Mouse (Mus musculus): Measurements from ENCODE around the gene Ece1. TPM values are rescaled to one million over a fixed set of nuclear protein-coding genes. Genes with fewer than 3 reads are reported as not detected.

Gene Ece1
- polyA plus RNA-seq, 1 experiment from 2014 or later, result 25.1 TPM

DNA sequence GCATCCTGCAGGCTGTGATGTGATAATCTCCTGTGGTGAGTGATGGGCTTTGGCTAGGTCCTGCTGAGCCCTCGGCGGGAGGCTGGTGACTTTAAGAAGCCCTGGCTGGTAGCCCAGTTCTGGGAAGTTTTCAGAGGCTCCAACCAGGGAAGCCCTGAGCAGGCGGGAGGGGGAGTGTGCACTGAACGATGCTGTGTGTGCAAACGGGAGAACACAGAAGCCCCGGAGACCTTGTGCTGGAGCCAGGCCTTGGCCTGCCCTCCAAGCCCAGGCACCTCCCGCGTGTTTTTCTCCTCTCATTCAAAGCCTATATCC is 35.2 kb downstream of the Ece1 start:
- no peak overlapping the region for H3K4me3 ChIP-seq (ENCODE audit: low read depth, low read length)
- DNase-seq (ENCODE audit: low spot score) (no peak), ATAC-seq (ENCODE audit: low FRiP score) (no peak)
- H3K9me3 ChIP-seq (ENCODE audit: control insufficient read depth, low read length), result no peaks in the 10 kb centered on the region
- H3K36me3 ChIP-seq (ENCODE audit: control insufficient read depth, insufficient read depth, low read length), result no peaks in the 10 kb centered on the region
- no peak overlapping the region for H3K9ac ChIP-seq (ENCODE audit: low read depth, low read length)
- no peaks in the 10 kb centered on the region for H3K27me3 ChIP-seq (ENCODE audit: control insufficient read depth, insufficient read depth, low read length)
- H3K4me1 ChIP-seq (replicated peaks; ENCODE audit: control insufficient read depth, insufficient read depth, low read length), result peaks cover 18% of the 10 kb centered on the region
- H3K27ac ChIP-seq (ENCODE audit: low read depth, low read length), result peak overlapping the region; percentile 30
- 24% methylated on average over 8 of the region's 8 CpGs for WGBS
- no peak overlapping the region for H3K4me2 ChIP-seq (replicated peaks; ENCODE audit: low read depth, low read length)

DNA sequence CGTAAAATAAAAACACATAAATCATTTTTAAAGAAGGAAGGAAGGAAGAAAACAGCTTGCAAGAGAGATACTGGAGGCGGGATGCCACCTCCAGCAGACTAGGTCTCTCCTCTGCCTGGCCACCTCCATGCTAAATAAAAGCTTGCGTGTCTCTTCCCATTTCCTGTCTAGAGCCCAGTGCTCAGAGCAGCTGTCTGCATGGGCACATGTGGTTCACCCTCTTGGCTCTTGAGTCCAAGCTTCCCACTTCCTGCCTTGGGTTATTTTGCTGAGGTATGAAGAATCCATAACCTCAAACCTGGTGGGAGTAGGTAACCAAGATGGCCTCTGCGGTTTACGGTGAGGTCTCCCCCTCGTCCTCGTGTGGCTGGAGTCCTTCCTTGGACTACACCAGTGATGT is 36.5 kb downstream of the Ece1 start:
- Histone ChIP-seq H3K9me3 (ENCODE audit: control insufficient read depth, low read length) (no peaks in the 10 kb centered on the region), H3K36me3 (ENCODE audit: control insufficient read depth, insufficient read depth, low read length) (no peaks in the 10 kb centered on the region), H3K4me2 (replicated peaks; ENCODE audit: low read depth, low read length) (no peak overlapping the region), H3K27ac (ENCODE audit: low read depth, low read length) (no peak overlapping the region), H3K4me1 (replicated peaks; ENCODE audit: control insufficient read depth, insufficient read depth, low read length) (peaks cover 14% of the 10 kb centered on the region), H3K9ac (ENCODE audit: low read depth, low read length) (no peak overlapping the region), H3K4me3 (ENCODE audit: low read depth, low read length) (no peak overlapping the region), H3K27me3 (ENCODE audit: control insufficient read depth, insufficient read depth, low read length) (no peaks in the 10 kb centered on the region)
- DNase-seq (ENCODE audit: low spot score), result no peak
- no peak for ATAC-seq (ENCODE audit: low FRiP score)
- WGBS, result 89% methylated on average over 7 of the region's 7 CpGs

DNA sequence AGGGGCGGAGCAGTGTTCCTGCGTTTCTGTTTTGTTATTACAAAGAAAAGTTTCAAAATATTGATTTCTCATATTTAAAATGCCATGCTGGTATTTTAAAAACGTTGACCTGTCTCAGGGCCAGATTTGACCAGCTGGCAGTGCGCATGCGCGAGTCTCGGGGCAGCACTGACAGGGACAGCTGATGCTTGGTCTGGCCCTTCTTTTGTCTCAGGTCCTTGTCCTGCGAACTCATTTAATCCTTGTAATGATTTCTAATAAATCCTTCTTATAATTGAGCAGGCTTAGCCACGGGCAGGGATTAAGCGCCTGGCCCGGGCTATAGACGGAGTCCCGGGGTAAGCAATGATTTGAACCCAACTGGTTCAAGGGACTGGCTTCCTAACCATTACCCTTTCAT is 40.2 kb downstream of the Ece1 start:
- Histone ChIP-seq H3K27ac (ENCODE audit: low read depth, low read length) (no peak overlapping the region), H3K4me3 (ENCODE audit: low read depth, low read length) (no peak overlapping the region), H3K36me3 (ENCODE audit: control insufficient read depth, insufficient read depth, low read length) (no peaks in the 10 kb centered on the region), H3K9me3 (ENCODE audit: control insufficient read depth, low read length) (no peaks in the 10 kb centered on the region), H3K4me1 (replicated peaks; ENCODE audit: control insufficient read depth, insufficient read depth, low read length) (peaks cover 3% of the 10 kb centered on the region), H3K4me2 (replicated peaks; ENCODE audit: low read depth, low read length) (no peak overlapping the region), H3K9ac (ENCODE audit: low read depth, low read length) (no peak overlapping the region), H3K27me3 (ENCODE audit: control insufficient read depth, insufficient read depth, low read length) (no peaks in the 10 kb centered on the region)
- WGBS, result 77% methylated on average over 13 of the region's 13 CpGs
- no peak for DNase-seq (ENCODE audit: low spot score)
- no peak for ATAC-seq (ENCODE audit: low FRiP score)

DNA sequence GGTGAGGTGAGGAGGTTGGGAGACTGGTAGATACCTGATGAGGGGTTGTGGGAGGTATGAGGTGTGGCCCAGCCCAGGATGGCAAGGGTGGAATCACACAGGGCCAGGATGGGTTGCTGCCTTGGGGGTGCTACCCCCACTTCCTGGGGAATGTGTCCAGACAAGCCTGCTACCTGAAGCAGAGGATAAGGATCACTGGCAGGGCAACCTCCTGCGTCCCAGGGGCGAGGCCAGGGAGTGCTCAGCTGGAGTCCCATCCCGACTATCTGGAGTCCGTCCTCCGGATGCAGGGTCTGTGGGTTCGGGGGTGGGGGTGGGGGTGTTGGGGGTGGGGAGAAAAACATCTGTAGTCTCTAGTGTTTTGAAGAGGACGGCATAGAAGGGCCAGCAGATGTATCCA is 40.8 kb downstream of the Ece1 start:
- WGBS, result 28% methylated on average over 7 of the region's 7 CpGs
- DNase-seq (ENCODE audit: low spot score) (no peak), ATAC-seq (ENCODE audit: low FRiP score) (no peak)
- Histone ChIP-seq H3K4me2 (replicated peaks; ENCODE audit: low read depth, low read length) (no peak overlapping the region), H3K9me3 (ENCODE audit: control insufficient read depth, low read length) (no peaks in the 10 kb centered on the region), H3K27me3 (ENCODE audit: control insufficient read depth, insufficient read depth, low read length) (no peaks in the 10 kb centered on the region), H3K36me3 (ENCODE audit: control insufficient read depth, insufficient read depth, low read length) (no peaks in the 10 kb centered on the region), H3K4me1 (replicated peaks; ENCODE audit: control insufficient read depth, insufficient read depth, low read length) (no peaks in the 10 kb centered on the region; the same call in 1 of the 2 replicates), H3K9ac (ENCODE audit: low read depth, low read length) (no peak overlapping the region), H3K27ac (ENCODE audit: low read depth, low read length) (no peak overlapping the region), H3K4me3 (ENCODE audit: low read depth, low read length) (no peak overlapping the region)

DNA sequence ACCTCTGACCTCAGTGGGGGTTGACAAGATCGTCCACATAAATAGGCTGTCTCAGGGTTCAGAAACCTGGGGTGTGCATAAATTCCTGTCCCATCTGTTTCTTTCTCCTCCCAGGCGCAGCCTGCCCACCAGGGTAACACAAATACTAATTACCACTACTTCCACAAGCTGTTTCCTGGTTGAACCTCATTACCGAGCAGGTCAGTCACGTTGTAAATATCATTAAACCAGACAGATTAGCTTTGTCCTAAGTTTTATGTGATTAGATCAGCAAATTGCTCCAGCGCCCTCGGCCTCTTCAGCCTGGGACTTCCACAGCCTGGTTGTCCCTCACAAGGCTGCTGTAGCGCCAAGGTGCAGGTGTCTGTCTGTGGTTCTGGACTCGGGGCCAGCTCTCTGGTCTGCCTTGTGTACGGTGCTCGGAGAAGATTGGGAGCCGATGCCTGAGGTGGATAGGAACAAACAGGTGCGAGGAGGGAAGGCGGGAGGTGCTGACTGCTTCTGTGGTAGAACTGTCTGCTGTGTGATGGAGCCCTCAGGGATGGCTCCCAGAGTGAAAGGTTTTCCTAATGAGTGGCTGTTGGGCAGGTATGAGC is 43.0 kb downstream of the Ece1 start:
- Histone ChIP-seq H3K27ac (ENCODE audit: low read depth, low read length) (no peak overlapping the region), H3K9me3 (ENCODE audit: control insufficient read depth, low read length) (no peaks in the 10 kb centered on the region), H3K36me3 (ENCODE audit: control insufficient read depth, insufficient read depth, low read length) (no peaks in the 10 kb centered on the region), H3K9ac (ENCODE audit: low read depth, low read length) (no peak overlapping the region), H3K4me1 (replicated peaks; ENCODE audit: control insufficient read depth, insufficient read depth, low read length) (no peaks in the 10 kb centered on the region; the same call in 1 of the 2 replicates), H3K4me3 (ENCODE audit: low read depth, low read length) (no peak overlapping the region), H3K27me3 (ENCODE audit: control insufficient read depth, insufficient read depth, low read length) (no peaks in the 10 kb centered on the region), H3K4me2 (replicated peaks; ENCODE audit: low read depth, low read length) (no peak overlapping the region)
- 71% methylated on average over 13 of the region's 13 CpGs for WGBS
- no peak for DNase-seq (ENCODE audit: low spot score)
- no peak for ATAC-seq (ENCODE audit: low FRiP score)

DNA sequence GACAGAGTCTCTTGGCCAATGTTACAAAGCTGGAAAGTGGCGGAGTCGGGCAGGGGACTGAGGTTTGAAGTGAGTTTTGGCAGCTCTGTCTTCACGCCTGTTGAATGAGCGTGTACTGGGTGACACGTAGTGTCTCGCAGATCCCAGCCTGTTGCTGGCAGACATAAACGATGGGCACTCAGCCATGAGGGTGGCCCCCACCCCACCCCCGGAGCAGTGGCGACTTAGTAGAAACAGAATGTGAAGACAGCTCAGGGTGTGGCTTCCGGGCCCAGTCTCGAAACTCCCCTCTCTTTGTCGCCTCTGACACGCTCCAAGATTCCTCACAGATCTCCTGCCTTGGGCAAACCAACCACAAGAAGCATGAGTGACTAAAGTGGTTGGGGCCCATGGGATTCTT is 45.9 kb downstream of the Ece1 start:
- Histone ChIP-seq H3K9ac (ENCODE audit: low read depth, low read length) (no peak overlapping the region), H3K27me3 (ENCODE audit: control insufficient read depth, insufficient read depth, low read length) (no peaks in the 10 kb centered on the region), H3K4me1 (replicated peaks; ENCODE audit: control insufficient read depth, insufficient read depth, low read length) (no peaks in the 10 kb centered on the region; the same call in 1 of the 2 replicates), H3K9me3 (ENCODE audit: control insufficient read depth, low read length) (no peaks in the 10 kb centered on the region), H3K36me3 (ENCODE audit: control insufficient read depth, insufficient read depth, low read length) (no peaks in the 10 kb centered on the region), H3K27ac (ENCODE audit: low read depth, low read length) (no peak overlapping the region), H3K4me3 (ENCODE audit: low read depth, low read length) (no peak overlapping the region), H3K4me2 (replicated peaks; ENCODE audit: low read depth, low read length) (no peak overlapping the region)
- WGBS, result 72% methylated on average over 13 of the region's 13 CpGs
- DNase-seq (ENCODE audit: low spot score) (no peak), ATAC-seq (ENCODE audit: low FRiP score) (no peak)

DNA sequence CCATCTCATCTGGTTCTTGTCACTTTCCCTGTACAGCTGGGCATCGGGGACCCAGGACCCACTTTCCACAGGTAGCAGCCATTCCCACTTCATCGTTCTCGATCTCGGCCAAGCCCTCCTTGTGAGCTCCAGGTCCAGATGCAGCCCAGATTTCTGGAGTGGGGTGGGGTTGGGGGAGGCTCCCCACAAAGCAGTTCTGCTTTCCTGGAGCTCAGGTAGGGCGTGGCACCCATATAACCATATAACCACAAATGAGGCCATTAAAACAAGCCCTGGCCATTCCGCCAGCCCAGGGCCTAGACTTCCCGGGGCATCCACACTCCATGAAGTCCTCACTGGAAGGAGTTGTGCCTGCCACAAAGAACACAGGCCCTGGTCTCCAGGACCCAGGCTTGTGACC is 46.5 kb downstream of the Ece1 start:
- H3K9ac ChIP-seq (ENCODE audit: low read depth, low read length), result no peak overlapping the region
- H3K4me3 ChIP-seq (ENCODE audit: low read depth, low read length), result no peak overlapping the region
- 0 out of 2 replicates have a peak, but pooled peaks cover 2% of the 10 kb centered on the region for H3K4me1 ChIP-seq (replicated peaks; ENCODE audit: control insufficient read depth, insufficient read depth, low read length)
- no peaks in the 10 kb centered on the region for H3K9me3 ChIP-seq (ENCODE audit: control insufficient read depth, low read length)
- no peaks in the 10 kb centered on the region for H3K36me3 ChIP-seq (ENCODE audit: control insufficient read depth, insufficient read depth, low read length)
- H3K4me2 ChIP-seq (replicated peaks; ENCODE audit: low read depth, low read length), result no peak overlapping the region
- DNase-seq (ENCODE audit: low spot score) (no peak), ATAC-seq (ENCODE audit: low FRiP score) (no peak)
- H3K27ac ChIP-seq (ENCODE audit: low read depth, low read length), result no peak overlapping the region
- H3K27me3 ChIP-seq (ENCODE audit: control insufficient read depth, insufficient read depth, low read length), result no peaks in the 10 kb centered on the region
- 91% methylated on average over 7 of the region's 7 CpGs for WGBS

DNA sequence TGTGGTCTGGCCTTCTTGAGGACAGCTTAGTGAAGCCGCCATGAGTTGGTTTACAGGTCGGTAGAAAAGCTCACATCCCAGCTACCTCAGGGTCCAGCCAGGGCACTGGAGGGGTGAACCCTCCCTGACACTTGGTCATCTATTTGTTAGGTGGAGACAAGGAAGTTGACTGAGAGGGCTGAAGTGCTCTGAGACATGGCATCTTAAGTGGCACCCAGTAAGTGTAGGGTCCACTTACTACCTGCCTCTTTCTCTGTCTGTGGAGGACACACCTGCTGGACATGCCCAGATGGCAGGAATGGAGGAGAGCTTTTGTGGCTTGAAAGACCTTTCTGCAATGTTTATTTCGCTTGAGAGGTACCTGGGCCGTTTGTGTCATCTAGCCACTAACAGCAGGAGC is 46.9 kb downstream of the Ece1 start:
- peaks cover 7% of the 10 kb centered on the region; the same call in 1 of the 2 replicates for H3K4me1 ChIP-seq (replicated peaks; ENCODE audit: control insufficient read depth, insufficient read depth, low read length)
- no peaks in the 10 kb centered on the region for H3K9me3 ChIP-seq (ENCODE audit: control insufficient read depth, low read length)
- H3K4me3 ChIP-seq (ENCODE audit: low read depth, low read length), result no peak overlapping the region
- H3K9ac ChIP-seq (ENCODE audit: low read depth, low read length), result no peak overlapping the region
- H3K27me3 ChIP-seq (ENCODE audit: control insufficient read depth, insufficient read depth, low read length), result no peaks in the 10 kb centered on the region
- no peak overlapping the region for H3K4me2 ChIP-seq (replicated peaks; ENCODE audit: low read depth, low read length)
- 79% methylated on average over 4 of the region's 4 CpGs for WGBS
- no peak overlapping the region for H3K27ac ChIP-seq (ENCODE audit: low read depth, low read length)
- DNase-seq (ENCODE audit: low spot score), result no peak
- no peak for ATAC-seq (ENCODE audit: low FRiP score)
- H3K36me3 ChIP-seq (ENCODE audit: control insufficient read depth, insufficient read depth, low read length), result no peaks in the 10 kb centered on the region

DNA sequence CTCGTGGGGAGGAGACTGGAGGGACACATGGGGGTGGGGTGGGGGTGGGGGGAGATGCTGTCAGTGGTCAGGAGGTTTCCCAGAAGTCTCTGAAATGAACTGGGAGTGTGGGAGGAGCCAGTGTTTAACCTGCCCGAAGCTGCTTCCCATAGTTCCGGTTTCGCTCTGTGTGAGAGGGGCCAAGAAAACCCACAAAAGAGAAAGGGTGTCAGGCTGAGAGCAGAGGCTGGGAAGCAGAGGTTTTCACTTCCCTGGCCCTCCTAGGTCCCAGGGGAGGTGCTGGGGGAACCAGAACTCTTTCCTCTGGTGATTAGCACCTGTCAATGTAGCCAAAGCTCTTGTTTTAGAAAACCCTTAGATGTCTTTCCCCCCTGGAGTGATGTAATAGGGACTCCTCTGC is 47.4 kb downstream of the Ece1 start:
- WGBS, result 61% methylated on average over 4 of the region's 4 CpGs

More for the DNA sequence above, 47.4 kb downstream of the Ece1 start:
- Histone ChIP-seq H3K27me3 (ENCODE audit: control insufficient read depth, insufficient read depth, low read length) (no peaks in the 10 kb centered on the region), H3K4me1 (replicated peaks; ENCODE audit: control insufficient read depth, insufficient read depth, low read length) (peaks cover 7% of the 10 kb centered on the region; the same call in 1 of the 2 replicates), H3K9me3 (ENCODE audit: control insufficient read depth, low read length) (no peaks in the 10 kb centered on the region), H3K27ac (ENCODE audit: low read depth, low read length) (no peak overlapping the region), H3K4me2 (replicated peaks; ENCODE audit: low read depth, low read length) (no peak overlapping the region), H3K36me3 (ENCODE audit: control insufficient read depth, insufficient read depth, low read length) (no peaks in the 10 kb centered on the region), H3K9ac (ENCODE audit: low read depth, low read length) (no peak overlapping the region), H3K4me3 (ENCODE audit: low read depth, low read length) (no peak overlapping the region)
- ATAC-seq (ENCODE audit: low FRiP score) (no peak), DNase-seq (ENCODE audit: low spot score) (no peak)

Measured in hindbrain, embryonic 11.5 days (tissue).